Mouse (Mus musculus) regulatory T cell (primary cell): ENCODE results near the gene Chrnb1.

Experiments
- in situ Hi-C: fragments of 300-600 bp; cut with MboI, MseI; formaldehyde crosslinking; loops from one replicate; pipeline ENCODE4 v1.15.1; 2025; ENCODE audit warnings: high pct_unique_total_duplicates

Chrnb1 gene

GRCm38 (mm10) chr11:69778258-69778982, 17.3 kb downstream of the Chrnb1 start:
- in situ Hi-C loops = loop anchor here (25.0 kb wide), 1 partner anchor 1591 kb away; no protein-coding TSS in a partner anchor

GRCm38 (mm10) chr11:69777504-69778257, 18.1 kb downstream of the Chrnb1 start:
- in situ Hi-C loops = loop anchor here (25.0 kb wide), 1 partner anchor 1590 kb away; no protein-coding TSS in a partner anchor

- in situ Hi-C loops = loop anchor here (25.0 kb wide), 1 partner anchor 1589 kb away; no protein-coding TSS in a partner anchor
These were observed 19.3 kb downstream of the Chrnb1 start for GRCm38 (mm10) chr11:69776488-69776887.

GRCm38 (mm10) chr11:69775716-69776115, 20.0 kb downstream of the Chrnb1 start:
- in situ Hi-C loops = loop anchor here (25.0 kb wide), 1 partner anchor 1588 kb away; no protein-coding TSS in a partner anchor

GRCm38 (mm10) chr11:69774961-69775360, 20.8 kb downstream of the Chrnb1 start:
- in situ Hi-C loops = loop anchor here (25.0 kb wide), 1 partner anchor 1588 kb away; no protein-coding TSS in a partner anchor

GRCm38 (mm10) chr11:69767625-69767909, 28.2 kb downstream of the Chrnb1 start:
- in situ Hi-C loops = loop anchor here (5.0 kb wide), 1 partner anchor 35 kb away; the partner anchor contains the start of gene Fgf11

- in situ Hi-C loops = loop anchor here (5.0 kb wide), 1 partner anchor 35 kb away; the partner anchor contains the start of gene Fgf11
These were observed 28.7 kb downstream of the Chrnb1 start for GRCm38 (mm10) chr11:69766872-69767624.

GRCm38 (mm10) chr11:69766126-69766609, 29.6 kb downstream of the Chrnb1 start:
- in situ Hi-C loops = loop anchor here (5.0 kb wide), 1 partner anchor 36 kb away; the partner anchor contains the start of gene Fgf11

GRCm38 (mm10) chr11:69765221-69766125, 30.3 kb downstream of the Chrnb1 start, which contains the start of gene Zbtb4:
TSS of gene Zbtb4 (plus strand) at chr11:69765912.
- in situ Hi-C loops = loop anchor here (5.0 kb wide), 1 partner anchor 37 kb away; the partner anchor contains the start of gene Fgf11

- in situ Hi-C loops = no loop called here
These were observed 32.2 kb downstream of the Chrnb1 start for GRCm38 (mm10) chr11:69763551-69763950.

GRCm38 (mm10) chr11:69761868-69762267, 33.9 kb downstream of the Chrnb1 start, which contains the start of gene Slc35g3:
TSS of gene Slc35g3 (minus strand) at chr11:69761968.
- in situ Hi-C loops = no loop called here

GRCm38 (mm10) chr11:69760901-69761200, 34.9 kb downstream of the Chrnb1 start:
- in situ Hi-C loops = no loop called here

- in situ Hi-C loops = no loop called here
These were observed 35.4 kb downstream of the Chrnb1 start for GRCm38 (mm10) chr11:69760160-69760900.

- in situ Hi-C loops = no loop called here
These were observed 36.6 kb downstream of the Chrnb1 start for GRCm38 (mm10) chr11:69758971-69759721.

- in situ Hi-C loops = no loop called here
These were observed 37.2 kb downstream of the Chrnb1 start, which contains the start of gene Polr2a for GRCm38 (mm10) chr11:69758478-69758970. TSS of gene Polr2a (minus strand) at chr11:69758637.

- in situ Hi-C loops = no loop called here
These were observed 37.7 kb downstream of the Chrnb1 start for GRCm38 (mm10) chr11:69758090-69758456.

GRCm38 (mm10) chr11:69757303-69758089, 38.2 kb downstream of the Chrnb1 start:
- in situ Hi-C loops = no loop called here

- in situ Hi-C loops = no loop called here
These were observed 41.0 kb downstream of the Chrnb1 start for GRCm38 (mm10) chr11:69754701-69755100.
